1 mouse cellular context compared by ENCODE assay signal in the genomic region with DNA sequence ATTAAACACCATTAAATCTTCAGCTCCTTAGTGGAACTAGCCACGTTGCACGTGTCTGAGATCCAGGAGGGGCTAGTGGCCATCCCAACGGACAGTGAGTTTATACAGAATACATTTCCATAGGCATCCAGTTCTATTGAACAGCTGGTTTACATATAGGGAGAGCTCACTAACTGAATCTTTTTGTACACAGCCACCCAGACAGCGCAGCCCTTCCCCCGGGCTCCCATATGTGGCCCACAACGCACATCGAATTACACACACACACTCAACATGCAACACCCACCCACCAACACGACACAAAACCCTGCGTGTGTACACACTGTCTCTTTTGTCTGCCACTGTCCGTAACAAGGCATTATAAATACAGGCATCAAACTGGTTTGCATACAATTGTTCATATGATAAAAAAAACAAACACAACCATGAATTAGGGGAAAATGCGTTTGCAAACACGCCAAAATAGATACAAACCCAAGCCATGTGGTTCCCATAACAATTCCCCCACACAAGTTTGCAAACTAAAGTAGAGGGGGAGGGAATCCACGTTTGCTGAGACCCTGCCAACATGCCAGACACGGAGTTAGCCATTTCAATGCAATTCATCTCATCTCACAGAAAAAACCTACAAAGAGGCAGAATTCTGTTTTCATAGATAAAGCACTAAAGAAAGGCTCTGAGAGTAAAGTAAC.
TF ChIP-seq lines count a peak whose summit lies in the region.

No protein-coding gene starts in this region.

TF ChIP-seq in myocyte, 11 proteins besides CTCF, POLR2A, EP300 and RAD21 (continued from another document):
- no peak for TF ChIP-seq MYOD1 (IDR thresholded peaks at IDR 0.05; ENCODE audit: control insufficient read depth in 1 of 3, insufficient read length in 2 of 3, low read depth in 2 of 3)
- TF ChIP-seq POLR2AphosphoS2 (IDR thresholded peaks at IDR 0.05; ENCODE audit: insufficient read length, low read depth), result no peak
- no peak for TF ChIP-seq TCF12 (IDR thresholded peaks at IDR 0.05; ENCODE audit: insufficient read depth, poor library complexity, severe bottlenecking)
- TF ChIP-seq REST (IDR thresholded peaks at IDR 0.05; ENCODE audit: insufficient read depth, insufficient read length), result no peak
TF ChIP-seq in myocyte: peak in this region for 0.
